ENCODE assay signal across 9 mouse cellular contexts in genomic region chr15:102669571-102669970, GRCm38 (mm10). TPM values are rescaled to one million over a fixed set of nuclear protein-coding genes. Genes with fewer than 3 reads are reported as not detected.
DNase-seq lines count a peak whose midpoint lies in the region; ATAC-seq lines count a peak whose summit lies in the region.
"Had no signal": no experiment of that assay in that cellular context is flagged by ENCODE, and none has a peak within 500 bp of the region (broad histone marks: within the 10 kb centered on the region; RNA-seq: fewer than 3 reads in every experiment).

No protein-coding gene starts in this region.

- peak overlapping the region; percentile 85 for H3K4me2 ChIP-seq in heart, embryonic 14.5 days (ENCODE audit: low read length)
- peak overlapping the region; percentile 72; the same call in 1 of the 2 replicates for H3K4me2 ChIP-seq in forebrain, embryonic 15.5 days (replicated peaks)
- H3K4me2 ChIP-seq in liver, embryonic 15.5 days, result peak overlapping the region; percentile 79

- H3K4me3 ChIP-seq in heart, embryonic 14.5 days (ENCODE audit: control insufficient read depth in 1 of 2, insufficient read depth in 1 of 2, low read depth in 1 of 2, low read length in 2 of 2), result peak overlapping the region in 1 of 2 experiments; percentile 58; a peak in 1 of 4 replicates
- H3K4me3 ChIP-seq in forebrain, embryonic 15.5 days, result no peak overlapping the region
- H3K4me3 ChIP-seq in liver, embryonic 15.5 days (replicated peaks), result peak overlapping the region; percentile 82

- peaks cover 51% of the 10 kb centered on the region for H3K36me3 ChIP-seq in heart, embryonic 14.5 days (ENCODE audit: control insufficient read depth, insufficient read depth, low read length)
- peaks cover 21% of the 10 kb centered on the region for H3K36me3 ChIP-seq in forebrain, embryonic 15.5 days
- H3K36me3 ChIP-seq in liver, embryonic 15.5 days (replicated peaks), result peaks cover 50% of the 10 kb centered on the region

- H3K27ac ChIP-seq in heart, embryonic 14.5 days (replicated peaks in 1 of 2; ENCODE audit: control insufficient read depth in 1 of 2, insufficient read depth in 1 of 2, low read depth in 2 of 2, low read length in 2 of 2), result no peak overlapping the region
- 0 out of 2 replicates have a peak overlapping the region, but pooled peaks have one; percentile 0 for H3K27ac ChIP-seq in forebrain, embryonic 15.5 days (replicated peaks)
- no peak overlapping the region for H3K27ac ChIP-seq in liver, embryonic 15.5 days (replicated peaks)

- ATAC-seq in heart, embryonic 14.5 days (ENCODE audit: insufficient number of reproducible peaks, insufficient read depth, low FRiP score, low read depth), result no peak
- ATAC-seq in forebrain, embryonic 15.5 days (replicated peaks), result no peak
- ATAC-seq in liver, embryonic 15.5 days (ENCODE audit: insufficient read depth), result no peak

- H3K4me1 ChIP-seq in heart, embryonic 14.5 days (ENCODE audit: control insufficient read depth in 2 of 2, insufficient read depth in 2 of 2, low read length in 2 of 2), result peaks cover 14 to 22% of the 10 kb centered on the region in 2 experiments
- peaks cover 40% of the 10 kb centered on the region for H3K4me1 ChIP-seq in forebrain, embryonic 15.5 days
- peaks cover 33% of the 10 kb centered on the region for H3K4me1 ChIP-seq in liver, embryonic 15.5 days (replicated peaks)

- intact Hi-C loops in heart, postnatal 14 days (cut with DNase I), result loop anchor here (2.0 to 5.0 kb wide), 3 partner anchors 77 to 142 kb away; no protein-coding TSS in a partner anchor

- no peaks in the 10 kb centered on the region for H3K27me3 ChIP-seq in heart, embryonic 14.5 days (ENCODE audit: control insufficient read depth, insufficient read depth, low read length)
- no peaks in the 10 kb centered on the region for H3K27me3 ChIP-seq in forebrain, embryonic 15.5 days
- H3K27me3 ChIP-seq in liver, embryonic 15.5 days, result peaks cover 36% of the 10 kb centered on the region

- 85% methylated on average over 8 of the region's 8 CpGs for WGBS in heart, embryonic 14.5 days
- 88% methylated on average over 8 of the region's 8 CpGs for WGBS in forebrain, embryonic 15.5 days
- 71% methylated on average over 8 of the region's 8 CpGs for WGBS in liver, embryonic 15.5 days (ENCODE audit: insufficient replicate concordance)

- no peaks in the 10 kb centered on the region for H3K9me3 ChIP-seq in heart, embryonic 14.5 days (ENCODE audit: control insufficient read depth, low read length)
- no peaks in the 10 kb centered on the region for H3K9me3 ChIP-seq in forebrain, embryonic 15.5 days
- H3K9me3 ChIP-seq in liver, embryonic 15.5 days (replicated peaks), result no peaks in the 10 kb centered on the region

- H3K9ac ChIP-seq in heart, embryonic 14.5 days (ENCODE audit: low read length), result peak overlapping the region; percentile 92; the same call in 1 of the 2 replicates
- H3K9ac ChIP-seq in forebrain, embryonic 15.5 days (replicated peaks), result no peak overlapping the region; the same call in 1 of the 2 replicates
- peak overlapping the region; percentile 87; the same call in 1 of the 2 replicates for H3K9ac ChIP-seq in liver, embryonic 15.5 days

- no peak for DNase-seq in heart, postnatal 14 days
- DNase-seq in ES-CJ7 (ENCODE audit: low read depth, low spot score), result peak; percentile 41
- no peak for DNase-seq in right cerebral cortex, adult 2 months (ENCODE audit: low spot score in 2 of 2)
- no peak for DNase-seq in adrenal gland, postnatal 4 days (ENCODE audit: low spot score in 2 of 2)
- no peak for DNase-seq in embryo, embryonic 11 days
- DNase-seq: lung, adult 2 months had no signal

RNA-seq across cellular contexts. Expression of gene Atp5g2, which starts 2.6 kb away (rescaled TPM):
- 98.6 and 118 TPM in 2 replicates for polyA plus RNA-seq in heart, embryonic 14.5 days (2014; fragmentation: Nextera tagmentation; extraction: Ambion mirVana)
- total RNA-seq in heart, postnatal 14 days (2021), result 10 to 100 TPM; 22.8 to 37.2 TPM
- 56.8 and 62.4 TPM in 2 replicates for polyA plus RNA-seq in forebrain, embryonic 15.5 days (2015; fragmentation: Nextera tagmentation; extraction: Ambion mirVana)
- polyA plus RNA-seq in liver, embryonic 15.5 days (2015; fragmentation: Nextera tagmentation; extraction: Ambion mirVana), result 26.9 and 29.4 TPM in 2 replicates
- total RNA-seq in adrenal gland, postnatal 4 days (2021), result 10 to 100 TPM; 18.1 to 18.2 TPM

RNA-seq across cellular contexts. Expression of gene Atf7, which starts 44.3 kb away (rescaled TPM):
- polyA plus RNA-seq in heart, embryonic 14.5 days (2014; fragmentation: Nextera tagmentation; extraction: Ambion mirVana), result 27.0 and 29.7 TPM in 2 replicates
- total RNA-seq in heart, postnatal 14 days (2021), result 10 to 100 TPM; 65.2 to 68.8 TPM
- polyA plus RNA-seq in forebrain, embryonic 15.5 days (2015; fragmentation: Nextera tagmentation; extraction: Ambion mirVana), result 24.6 and 25.1 TPM in 2 replicates
- polyA plus RNA-seq in liver, embryonic 15.5 days (2015; fragmentation: Nextera tagmentation; extraction: Ambion mirVana), result 8.8 and 10.5 TPM in 2 replicates
- 10 to 100 TPM; 81.4 to 87.1 TPM for total RNA-seq in adrenal gland, postnatal 4 days (2021)

RNA-seq across cellular contexts. Expression of gene Gm28047, which starts 44.7 kb away (rescaled TPM):
- not detected in 2 replicates for polyA plus RNA-seq in heart, embryonic 14.5 days (2014; fragmentation: Nextera tagmentation; extraction: Ambion mirVana)
- total RNA-seq in heart, postnatal 14 days (2021), result under 1 TPM in 1 of 2 experiments, not detected in 1; 0.83 TPM
- not detected in 2 replicates for polyA plus RNA-seq in forebrain, embryonic 15.5 days (2015; fragmentation: Nextera tagmentation; extraction: Ambion mirVana)
- not detected in 2 replicates for polyA plus RNA-seq in liver, embryonic 15.5 days (2015; fragmentation: Nextera tagmentation; extraction: Ambion mirVana)
- total RNA-seq in adrenal gland, postnatal 4 days (2021), result 1 to 10 TPM in 1 of 2 experiments, not detected in 1; 1.5 TPM

RNA-seq across cellular contexts. Expression of gene Calcoco1, which starts 52.4 kb away (rescaled TPM):
- polyA plus RNA-seq in heart, embryonic 14.5 days (2014; fragmentation: Nextera tagmentation; extraction: Ambion mirVana), result 66.2 and 66.5 TPM in 2 replicates
- 100 to 1,000 TPM in 1 of 2 experiments, 10 to 100 TPM in 1; 89.5 to 104 TPM for total RNA-seq in heart, postnatal 14 days (2021)
- 72.1 and 74.5 TPM in 2 replicates for polyA plus RNA-seq in forebrain, embryonic 15.5 days (2015; fragmentation: Nextera tagmentation; extraction: Ambion mirVana)
- polyA plus RNA-seq in liver, embryonic 15.5 days (2015; fragmentation: Nextera tagmentation; extraction: Ambion mirVana), result 12.8 and 14.5 TPM in 2 replicates
- 100 to 1,000 TPM; 118 to 120 TPM for total RNA-seq in adrenal gland, postnatal 4 days (2021)
